Mouse (Mus musculus): Measurements from ENCODE around the gene Tmem39a. TPM values are rescaled to one million over a fixed set of nuclear protein-coding genes. Genes with fewer than 3 reads are reported as not detected.

Tmem39a gene
- total and polyA plus RNA-seq, 2 experiments from 2014 or later, result 13.2 to 25.5 TPM

DNA sequence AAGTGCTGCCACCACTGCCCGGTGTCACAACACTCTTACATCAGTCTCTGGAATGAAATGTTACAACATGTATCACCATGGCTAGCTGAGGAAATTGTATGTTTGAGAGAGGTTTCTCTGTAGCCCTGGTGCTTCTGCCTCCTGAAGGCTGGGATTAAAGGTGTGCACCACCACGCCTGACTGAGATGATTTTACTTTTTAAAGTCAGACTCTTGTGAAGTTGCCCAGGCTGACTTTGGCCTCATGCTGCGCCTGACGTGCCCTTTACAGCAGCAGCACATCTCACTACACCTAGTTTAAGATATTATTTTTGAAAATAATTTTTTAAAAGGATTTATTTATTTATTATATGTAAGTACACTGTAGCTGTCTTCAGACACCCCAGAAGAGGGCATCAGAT lies 34.4 kb downstream of the Tmem39a start:
- TF ChIP-seq CTCF (IDR thresholded peaks at IDR 0.05), result no peak
- no peak overlapping the region for H3K9ac ChIP-seq (replicated peaks; ENCODE audit: low read length, poor library complexity, severe bottlenecking)
- no peaks in the 10 kb centered on the region for H3K9me3 ChIP-seq (ENCODE audit: low read length)
- H3K4me2 ChIP-seq (ENCODE audit: low read depth, low read length, poor library complexity, severe bottlenecking), result no peak overlapping the region
- no peaks in the 10 kb centered on the region for H3K27me3 ChIP-seq (ENCODE audit: insufficient read depth, low read length)
- WGBS, result 94% methylated on average over 4 of the region's 4 CpGs
- H3K4me3 ChIP-seq (ENCODE audit: low read depth, low read length), result no peak overlapping the region
- H3K36me3 ChIP-seq (ENCODE audit: insufficient read depth, low read length), result peaks cover 21% of the 10 kb centered on the region
- no peak for DNase-seq (ENCODE audit: low spot score)
- no peak overlapping the region for H3K27ac ChIP-seq (ENCODE audit: low read depth, low read length)
- no peak for ATAC-seq (ENCODE audit: low FRiP score)
- no peaks in the 10 kb centered on the region for H3K4me1 ChIP-seq (ENCODE audit: insufficient read depth, low read length)

DNA sequence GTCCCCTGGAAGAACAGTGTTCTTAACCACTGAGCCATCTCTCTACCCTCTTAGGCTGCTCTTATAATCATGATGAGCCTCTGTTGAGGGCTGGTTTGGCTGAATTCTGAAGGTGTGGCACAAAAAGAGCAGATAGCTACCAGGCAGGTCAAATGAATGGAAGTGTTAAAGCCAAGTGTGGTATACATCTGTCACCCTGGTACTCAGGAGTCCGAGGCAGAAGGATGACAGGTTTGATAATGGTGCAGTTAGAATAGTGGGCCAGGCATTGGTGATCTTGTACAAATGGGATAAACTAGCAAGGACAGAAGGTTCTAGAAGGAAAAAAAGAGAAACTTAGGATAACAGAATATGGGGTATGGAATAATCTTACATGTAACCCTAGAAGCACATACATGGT lies 35.9 kb downstream of the Tmem39a start:
- ATAC-seq (ENCODE audit: low FRiP score), result no peak
- Histone ChIP-seq H3K9me3 (ENCODE audit: low read length) (no peaks in the 10 kb centered on the region), H3K9ac (replicated peaks; ENCODE audit: low read length, poor library complexity, severe bottlenecking) (no peak overlapping the region), H3K36me3 (ENCODE audit: insufficient read depth, low read length) (peaks cover 13% of the 10 kb centered on the region), H3K4me2 (ENCODE audit: low read depth, low read length, poor library complexity, severe bottlenecking) (no peak overlapping the region), H3K27me3 (ENCODE audit: insufficient read depth, low read length) (no peaks in the 10 kb centered on the region), H3K27ac (ENCODE audit: low read depth, low read length) (no peak overlapping the region), H3K4me1 (ENCODE audit: insufficient read depth, low read length) (no peaks in the 10 kb centered on the region), H3K4me3 (ENCODE audit: low read depth, low read length) (no peak overlapping the region)
- TF ChIP-seq CTCF (IDR thresholded peaks at IDR 0.05), result no peak
- DNase-seq (ENCODE audit: low spot score), result no peak
- WGBS, result 98% methylated on average over 1 of the region's 1 CpGs

DNA sequence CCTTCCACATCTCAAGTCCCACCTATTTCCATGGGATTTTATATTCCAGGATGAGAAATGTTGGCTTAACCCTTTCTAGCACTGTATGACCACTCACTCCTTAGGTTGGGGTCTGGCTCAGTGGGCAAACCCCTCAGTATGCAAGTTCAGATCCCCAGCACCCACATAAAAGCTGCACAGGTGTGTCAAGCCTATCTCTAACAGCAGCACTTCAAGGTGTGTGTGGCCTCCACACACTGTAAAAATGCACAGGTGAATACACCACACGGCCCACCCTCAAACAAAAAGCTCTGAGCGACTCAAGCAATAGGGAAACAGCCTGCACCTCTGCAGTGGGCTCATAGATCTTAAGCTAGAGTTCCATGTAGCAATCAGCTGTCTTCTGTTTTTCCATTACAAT lies 37.6 kb downstream of the Tmem39a start:
- no peak for TF ChIP-seq CTCF (IDR thresholded peaks at IDR 0.05)

DNA sequence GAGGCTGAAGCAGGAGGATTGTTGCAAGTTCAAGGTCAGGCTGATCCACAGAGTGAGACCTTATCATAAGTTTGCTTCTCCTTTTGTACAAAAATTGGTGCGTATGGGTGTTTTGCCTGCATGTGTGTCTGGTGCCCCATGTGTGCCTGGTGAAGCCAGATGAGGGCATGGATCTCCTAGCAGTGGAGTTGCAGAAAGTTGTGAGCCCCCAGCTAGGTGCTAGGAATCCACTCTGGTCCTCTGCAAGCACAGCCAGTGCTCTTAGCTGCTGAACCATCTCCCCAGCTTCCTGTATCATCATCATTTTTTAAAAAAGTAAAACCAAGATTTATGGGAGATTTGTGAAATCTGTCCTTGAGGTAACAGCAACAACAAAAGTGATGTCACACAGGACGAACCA lies 38.2 kb downstream of the Tmem39a start:
- TF ChIP-seq CTCF (IDR thresholded peaks at IDR 0.05), result no peak
- no peaks in the 10 kb centered on the region for H3K4me1 ChIP-seq (ENCODE audit: insufficient read depth, low read length)
- H3K4me2 ChIP-seq (ENCODE audit: low read depth, low read length, poor library complexity, severe bottlenecking), result no peak overlapping the region
- H3K4me3 ChIP-seq (ENCODE audit: low read depth, low read length), result no peak overlapping the region
- peaks cover 7% of the 10 kb centered on the region for H3K36me3 ChIP-seq (ENCODE audit: insufficient read depth, low read length)
- H3K27ac ChIP-seq (ENCODE audit: low read depth, low read length), result no peak overlapping the region
- whole genome bisulfite sequencing, result 92% methylated on average over 2 of the region's 2 CpGs
- no peak for ATAC-seq (ENCODE audit: low FRiP score)
- no peaks in the 10 kb centered on the region for H3K27me3 ChIP-seq (ENCODE audit: insufficient read depth, low read length)
- DNase-seq (ENCODE audit: low spot score), result no peak
- H3K9ac ChIP-seq (replicated peaks; ENCODE audit: low read length, poor library complexity, severe bottlenecking), result no peak overlapping the region
- no peaks in the 10 kb centered on the region for H3K9me3 ChIP-seq (ENCODE audit: low read length)

More for the DNA sequence above, 37.6 kb downstream of the Tmem39a start:
- Histone ChIP-seq H3K27ac (ENCODE audit: low read depth, low read length) (no peak overlapping the region), H3K27me3 (ENCODE audit: insufficient read depth, low read length) (no peaks in the 10 kb centered on the region), H3K9ac (replicated peaks; ENCODE audit: low read length, poor library complexity, severe bottlenecking) (no peak overlapping the region), H3K36me3 (ENCODE audit: insufficient read depth, low read length) (peaks cover 9% of the 10 kb centered on the region), H3K4me2 (ENCODE audit: low read depth, low read length, poor library complexity, severe bottlenecking) (no peak overlapping the region), H3K4me1 (ENCODE audit: insufficient read depth, low read length) (no peaks in the 10 kb centered on the region), H3K9me3 (ENCODE audit: low read length) (no peaks in the 10 kb centered on the region), H3K4me3 (ENCODE audit: low read depth, low read length) (no peak overlapping the region)
- DNase-seq (ENCODE audit: low spot score), result no peak
- no peak for ATAC-seq (ENCODE audit: low FRiP score)
- 85% methylated on average over 2 of the region's 2 CpGs for WGBS

DNA sequence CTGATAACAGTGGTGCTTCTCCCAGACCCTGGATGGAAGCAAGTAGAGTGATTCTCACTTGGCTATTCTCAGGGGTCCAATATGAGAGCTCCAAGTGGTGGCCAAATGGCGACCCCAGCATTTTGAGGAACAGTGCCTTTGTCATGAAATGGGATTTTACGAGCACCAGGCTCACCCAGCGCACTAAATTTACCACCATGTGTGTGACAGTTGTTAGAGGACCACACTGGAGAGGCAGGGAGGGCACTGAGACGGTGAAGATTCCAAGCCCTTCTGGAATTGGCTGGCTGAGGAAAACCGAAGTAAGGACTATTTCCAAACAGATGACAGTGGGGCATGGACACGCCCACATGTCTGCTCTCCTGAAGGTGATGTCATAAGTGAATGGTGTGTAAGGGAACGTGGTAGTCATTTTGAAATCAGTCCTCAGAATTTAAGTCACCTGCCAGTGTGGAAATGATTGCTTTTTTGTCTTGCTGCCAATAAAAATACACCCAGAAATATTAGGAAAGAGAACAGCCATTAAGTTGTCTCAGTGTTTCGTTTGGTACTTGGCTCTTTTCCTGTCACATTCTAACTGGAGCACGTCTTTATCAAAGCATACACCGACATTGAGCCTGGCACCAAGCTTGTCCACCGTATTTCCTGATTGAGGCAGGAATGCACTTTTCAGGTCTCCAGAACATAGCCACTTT lies 40.6 kb downstream of the Tmem39a start:
- Histone ChIP-seq H3K27me3 (ENCODE audit: insufficient read depth, low read length) (no peaks in the 10 kb centered on the region), H3K4me1 (ENCODE audit: insufficient read depth, low read length) (no peaks in the 10 kb centered on the region), H3K9me3 (ENCODE audit: low read length) (no peaks in the 10 kb centered on the region), H3K9ac (replicated peaks; ENCODE audit: low read length, poor library complexity, severe bottlenecking) (no peak overlapping the region), H3K4me2 (ENCODE audit: low read depth, low read length, poor library complexity, severe bottlenecking) (no peak overlapping the region), H3K27ac (ENCODE audit: low read depth, low read length) (no peak overlapping the region), H3K36me3 (ENCODE audit: insufficient read depth, low read length) (no peaks in the 10 kb centered on the region), H3K4me3 (ENCODE audit: low read depth, low read length) (no peak overlapping the region)
- ATAC-seq (ENCODE audit: low FRiP score) (no peak), DNase-seq (ENCODE audit: low spot score) (no peak)
- 83% methylated on average over 11 of the region's 11 CpGs for WGBS
- no peak for TF ChIP-seq CTCF (IDR thresholded peaks at IDR 0.05)

DNA sequence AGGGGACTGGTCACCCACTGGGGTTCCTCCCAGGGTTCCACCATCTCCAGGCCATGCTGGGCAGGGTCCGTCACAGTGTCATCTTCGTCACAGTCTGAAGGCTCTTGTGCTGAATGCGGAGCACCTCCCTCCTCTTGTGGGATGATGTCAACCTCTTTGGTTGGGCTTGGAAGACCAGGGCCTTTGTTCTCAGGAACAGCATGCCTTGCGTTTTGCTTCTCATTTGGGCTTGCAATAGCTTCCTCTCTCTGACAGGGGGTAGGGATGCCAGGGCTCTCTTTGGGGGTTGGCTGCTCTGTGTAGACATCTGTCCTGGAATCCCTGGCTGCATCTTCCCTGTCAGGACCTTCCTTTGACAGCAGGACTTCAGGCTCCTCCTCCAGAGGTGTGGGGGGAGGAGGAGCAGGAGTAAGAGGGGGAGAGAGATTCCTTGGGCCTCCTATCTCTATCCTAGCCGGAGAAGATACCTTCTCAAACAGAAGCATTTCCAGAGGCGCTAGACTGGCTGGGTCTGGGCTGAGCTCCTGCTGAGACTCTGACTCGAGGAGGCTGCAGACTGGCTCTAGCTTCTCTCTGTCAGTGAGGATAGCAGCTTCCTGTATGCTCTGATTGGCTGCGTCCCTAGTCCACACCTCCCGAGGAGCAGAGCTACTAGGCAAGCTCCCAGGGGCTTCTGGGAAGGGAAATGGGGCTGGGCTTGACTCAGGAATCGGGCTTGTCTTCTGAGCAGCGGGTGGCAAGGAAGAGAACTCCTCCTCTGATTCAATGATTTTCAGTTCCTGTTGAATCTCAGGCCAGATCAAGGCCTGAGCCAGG lies 44.7 kb downstream of the Tmem39a start:
- TF ChIP-seq CTCF (IDR thresholded peaks at IDR 0.05), result no peak
- Histone ChIP-seq H3K27me3 (ENCODE audit: insufficient read depth, low read length) (no peaks in the 10 kb centered on the region), H3K36me3 (ENCODE audit: insufficient read depth, low read length) (no peaks in the 10 kb centered on the region), H3K4me1 (ENCODE audit: insufficient read depth, low read length) (no peaks in the 10 kb centered on the region), H3K9me3 (ENCODE audit: low read length) (no peaks in the 10 kb centered on the region), H3K9ac (replicated peaks; ENCODE audit: low read length, poor library complexity, severe bottlenecking) (no peak overlapping the region), H3K4me3 (ENCODE audit: low read depth, low read length) (no peak overlapping the region), H3K27ac (ENCODE audit: low read depth, low read length) (no peak overlapping the region), H3K4me2 (ENCODE audit: low read depth, low read length, poor library complexity, severe bottlenecking) (no peak overlapping the region)
- DNase-seq (ENCODE audit: low spot score), result peak; percentile 69
- 40% methylated on average over 11 of the region's 11 CpGs for WGBS
- peak; percentile 76 for ATAC-seq (ENCODE audit: low FRiP score)
